Mouse (Mus musculus) embryonic fibroblast, embryonic 13.5 days (primary cell): Measurements from ENCODE around the gene Pafah1b2.
A peak's percentile ranks its signal among the peaks of the same experiment; 100 is the strongest.

Experiments used
- CTCF ChIP-seq: IDR thresholded peaks from 2 replicates; pipeline ENCODE4 v1.5.1; 2011; ENCODE audit warnings: mild to moderate bottlenecking, control low read depth, low read length, moderate library complexity, borderline replicate concordance; ENCODE audit not compliant: insufficient read depth
- POLR2A ChIP-seq: IDR thresholded peaks from 2 replicates; pipeline ENCODE4 v1.6.1; 2011; ENCODE audit warnings: low read depth, mild to moderate bottlenecking, control low read depth, low read length, moderate library complexity

DNA sequence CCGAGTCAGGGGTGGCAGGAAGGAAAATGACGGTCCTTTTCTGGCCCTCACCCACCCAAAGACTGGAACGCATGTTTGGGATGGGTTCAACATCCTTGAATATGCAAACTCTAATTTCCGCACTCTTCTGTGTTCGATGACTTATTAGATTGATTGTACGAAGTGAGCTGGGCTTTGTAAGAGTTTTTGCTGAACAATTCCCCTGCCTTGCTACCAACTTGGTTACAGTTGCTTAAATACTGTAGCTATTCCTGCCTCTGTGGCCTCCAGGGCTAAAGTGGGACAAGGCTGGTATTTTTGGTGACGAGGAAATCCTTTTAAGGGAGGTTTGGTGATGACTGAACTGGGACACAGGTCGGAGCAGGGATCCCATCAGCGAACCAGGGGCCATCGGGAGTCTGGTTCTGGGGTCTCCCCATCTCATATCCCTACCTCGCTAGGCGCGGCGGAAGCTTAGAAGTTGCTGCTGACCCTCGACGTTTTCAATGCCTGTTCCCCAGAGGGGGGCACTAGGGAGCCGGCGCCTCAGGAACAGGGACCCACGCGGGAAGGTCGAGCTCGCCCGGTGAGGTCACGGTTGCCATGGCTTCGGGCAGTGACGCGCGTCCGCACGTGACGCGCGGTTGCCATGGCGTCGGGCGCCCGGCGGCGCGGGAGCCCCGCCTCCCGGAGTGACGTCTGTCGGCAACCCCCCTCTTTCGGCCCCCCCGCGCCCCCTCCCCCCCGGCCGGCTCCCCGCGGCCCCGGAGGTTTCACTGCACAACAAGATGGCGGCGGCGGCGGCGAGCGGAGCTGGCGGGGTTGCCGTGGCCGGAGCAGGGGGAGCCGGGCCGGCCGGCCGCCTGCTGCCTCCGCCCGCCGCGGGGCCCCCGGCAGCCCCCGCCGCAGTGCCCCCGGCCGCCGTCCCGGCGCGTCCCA, at the start of gene Pafah1b2, which contains the start of gene Sik3:
- no peak for TF ChIP-seq POLR2A
- TF ChIP-seq CTCF, result peak; percentile 57
